Mouse (Mus musculus) E14TG2a.4 (cell line): Measurements from ENCODE around the gene Casp6.

Experiments
- CTCF ChIP-seq: conservative IDR thresholded peaks from 2 replicates; pipeline ENCODE4 v1.5.1; 2014; ENCODE audit warnings: low read length
- NANOG ChIP-seq: IDR thresholded peaks from 2 replicates; pipeline ENCODE4 v1.6.1; 2014; ENCODE audit warnings: borderline replicate concordance, low read length, mixed read lengths
- POU5F1 ChIP-seq: IDR thresholded peaks from 2 replicates; pipeline ENCODE4 v1.6.1; 2014; ENCODE audit warnings: low read length, borderline replicate concordance

DNA sequence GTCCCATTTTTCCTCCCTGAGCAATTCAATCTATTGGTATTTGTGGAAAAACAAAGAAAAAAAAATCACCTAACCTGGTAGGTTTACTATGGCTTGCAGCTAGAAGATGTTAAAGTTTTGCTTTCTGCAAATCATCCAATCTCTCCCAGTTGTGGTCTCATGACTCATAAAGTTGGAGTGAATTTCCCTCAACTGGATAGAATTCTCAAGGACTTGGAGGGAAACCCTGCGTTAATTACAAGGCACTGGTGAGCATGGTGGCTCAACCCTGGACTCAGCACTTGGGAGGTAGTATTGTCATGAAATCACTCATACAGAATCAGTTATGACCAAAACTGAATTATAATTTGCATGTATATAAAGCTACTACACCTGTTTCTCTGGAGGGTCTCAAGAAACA lies 40.1 kb downstream of the Casp6 start:
- TF ChIP-seq CTCF = no peak
- TF ChIP-seq POU5F1 = no peak
- no peak for TF ChIP-seq NANOG
